Mouse (Mus musculus): ENCODE measurements at regions not wholly inside any gene's neighbourhood (a gene's known extent, or its start where the extent isn't known, plus 50 kb on each side); places are given as distances from the start of the nearest gene placed in this dataset.
A peak's percentile ranks its signal among the peaks of the same experiment; 100 is the strongest.

- DNase-seq (ENCODE audit: low read depth, low spot score): no peak
- TF ChIP-seq MAFK (IDR thresholded peaks at IDR 0.05; ENCODE audit: borderline replicate concordance, low read depth, low read length): peak; percentile 65; the same call in 1 of the 2 replicates
- TF ChIP-seq MXI1 (IDR thresholded peaks at IDR 0.05; ENCODE audit: low read depth, low read length): no peak
- no peaks in the 10 kb centered on the region for H3K79me2 ChIP-seq (ENCODE audit: control insufficient read depth, insufficient read depth, low read length, poor library complexity)
These were observed 789.9 kb upstream of the Adcyap1 start for GRCm38 (mm10) chr17:92408948-92409347.

More at GRCm38 (mm10) chr17:92408948-92409347, 789.9 kb upstream of the Adcyap1 start:
- no peak overlapping the region for H3K9ac ChIP-seq (ENCODE audit: control insufficient read depth, low read depth, low read length, poor library complexity, severe bottlenecking)
- H3K9me3 ChIP-seq (replicated peaks; ENCODE audit: insufficient read depth, low read length): no peaks in the 10 kb centered on the region
- H3K4me3 ChIP-seq (ENCODE audit: control insufficient read depth in 1 of 2, insufficient read depth in 1 of 2, low read depth in 2 of 2, low read length in 2 of 2): no peak overlapping the region
- H3K36me3 ChIP-seq (ENCODE audit: control insufficient read depth in 1 of 2, insufficient read depth in 2 of 2, low read length in 2 of 2): no peaks in the 10 kb centered on the region
- H3K27ac ChIP-seq (ENCODE audit: control insufficient read depth, low read depth, low read length): no peak overlapping the region
- no peaks in the 10 kb centered on the region for H3K27me3 ChIP-seq (ENCODE audit: control insufficient read depth in 1 of 2, insufficient read depth in 2 of 2, low read length in 2 of 2)
- no peaks in the 10 kb centered on the region for H3K4me1 ChIP-seq (ENCODE audit: control insufficient read depth in 1 of 2, insufficient read depth in 2 of 2, low read length in 2 of 2)

All from MEL (cell line).